Mouse (Mus musculus) ES-E14 (cell line): ENCODE results near the gene Rnf31.

Source experiments
- MAFK ChIP-seq: IDR thresholded peaks from 2 replicates; pipeline ENCODE4 v1.6.1; 2014; ENCODE audit warnings: mild to moderate bottlenecking, low read depth, low read length, inconsistent platforms; ENCODE audit not compliant: insufficient read depth
- ZNF384 ChIP-seq: IDR thresholded peaks from 2 replicates; pipeline ENCODE4 v1.6.1; 2012; ENCODE audit warnings: low read depth, low read length, inconsistent platforms

DNA sequence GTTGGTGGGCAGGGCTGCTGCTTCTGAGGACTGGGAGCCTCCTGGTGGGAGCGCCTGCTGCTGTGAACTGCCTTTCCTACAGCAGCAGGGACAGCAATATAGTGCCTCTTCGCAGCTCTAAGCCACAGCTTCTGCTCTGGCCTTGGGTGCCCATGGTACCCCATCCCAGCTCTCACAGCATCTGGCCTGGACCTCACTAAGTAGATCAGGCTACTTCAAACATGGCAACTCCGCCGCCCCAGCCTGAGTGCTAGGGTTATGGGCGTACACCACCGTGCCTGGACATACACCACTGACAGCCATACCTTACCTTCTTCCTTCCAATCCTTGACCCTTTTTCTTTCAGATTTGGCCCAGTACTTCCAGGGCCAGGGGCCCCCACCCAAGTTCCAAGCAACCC is 16.8 kb downstream of the Rnf31 start:
- no peak for TF ChIP-seq ZNF384
- no peak for TF ChIP-seq MAFK
